Mouse (Mus musculus): ENCODE measurements around the gene Lin52.
"Not testable (repeated sequence)": the region's sequence is repeated elsewhere in the genome, so short reads cannot be mapped to it uniquely, and the experiment has no call there.

Lin52 gene

DNA sequence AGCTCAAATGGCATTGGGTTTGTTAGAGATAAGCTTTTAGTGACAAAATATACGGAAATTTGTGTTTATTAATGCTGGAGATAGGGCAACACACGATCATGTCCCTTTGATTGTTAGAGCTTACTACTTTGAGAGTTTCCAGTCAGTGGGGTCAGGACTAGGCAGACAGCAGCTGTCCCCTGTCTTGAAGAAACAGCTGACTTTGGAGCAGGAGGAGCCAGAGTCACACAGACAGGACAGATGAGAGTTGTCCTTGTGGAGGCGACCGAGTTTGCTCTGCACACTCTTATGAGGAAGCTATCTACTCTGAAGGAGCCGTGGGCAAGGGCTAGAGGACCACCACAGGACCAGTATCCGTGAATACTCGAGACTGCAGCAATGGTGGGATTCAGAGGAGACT, 27.7 kb downstream of the Lin52 start:
- no peak for DNase-seq

DNA sequence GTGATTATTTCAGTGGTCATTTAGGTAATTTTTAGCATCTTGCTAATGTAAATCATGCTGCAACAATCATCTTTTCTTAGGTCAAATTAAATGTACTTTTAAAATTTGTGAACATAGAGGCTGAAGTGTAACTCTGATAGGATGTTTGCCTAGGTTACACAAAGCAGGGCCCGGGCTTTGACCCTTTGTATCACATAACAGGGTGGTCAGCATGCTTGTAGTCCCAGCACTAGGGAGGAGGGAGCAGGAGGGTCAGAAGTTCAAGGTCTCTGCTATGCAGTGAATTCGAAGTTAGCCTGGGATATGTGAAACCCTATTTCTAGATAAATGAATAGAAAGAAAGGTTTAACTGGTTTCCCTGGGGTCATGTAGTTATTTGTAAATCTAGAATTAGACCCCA, 30.0 kb downstream of the Lin52 start:
- DNase-seq: no peak

GRCm38 (mm10) chr12:84482778-84483585, 31.8 kb downstream of the Lin52 start:
- DNase-seq: no peak

GRCm38 (mm10) chr12:84487324-84488056, 36.3 kb downstream of the Lin52 start:
- no peak for DNase-seq

- DNase-seq: no peak
Measured at GRCm38 (mm10) chr12:84496795-84497194, 45.6 kb downstream of the Lin52 start.

DNA sequence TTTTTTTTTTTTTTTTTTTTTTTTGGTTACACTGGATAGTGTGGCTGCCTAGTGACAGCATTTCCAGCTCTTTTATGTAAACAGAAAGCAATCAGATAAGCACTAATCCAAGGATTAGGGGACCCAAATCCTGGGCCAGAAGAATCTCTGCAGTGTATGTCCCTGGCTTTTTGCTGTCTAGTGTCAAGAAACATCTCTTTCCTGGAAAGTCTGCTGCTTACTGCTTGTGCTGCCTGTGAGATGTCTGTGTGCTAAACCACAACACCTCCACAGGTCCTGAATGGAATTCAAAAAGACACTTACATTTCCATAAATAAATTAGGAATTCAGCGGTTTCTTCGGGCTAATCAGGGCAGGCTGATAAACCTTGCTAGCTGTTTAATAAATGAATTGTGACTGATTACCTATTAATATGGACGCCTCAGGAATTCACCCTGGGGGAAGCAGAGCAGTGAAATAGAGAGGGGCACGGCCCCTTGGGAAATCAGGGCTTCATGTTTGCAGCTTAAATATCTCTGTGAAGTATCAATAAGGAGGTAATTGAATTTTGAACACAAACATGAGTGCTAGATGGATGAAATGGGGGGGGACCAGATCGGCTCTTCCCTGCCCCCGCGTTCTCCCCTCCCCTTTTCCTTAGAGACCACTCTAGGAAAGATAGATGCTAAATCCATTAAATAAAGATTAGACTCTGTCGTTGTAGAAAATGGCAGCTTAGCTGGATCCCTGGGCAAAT, 49.5 kb downstream of the Lin52 start:
- no peak for DNase-seq

- DNase-seq: no peak
Measured at GRCm38 (mm10) chr12:84501278-84501677, 50.1 kb downstream of the Lin52 start.

DNA sequence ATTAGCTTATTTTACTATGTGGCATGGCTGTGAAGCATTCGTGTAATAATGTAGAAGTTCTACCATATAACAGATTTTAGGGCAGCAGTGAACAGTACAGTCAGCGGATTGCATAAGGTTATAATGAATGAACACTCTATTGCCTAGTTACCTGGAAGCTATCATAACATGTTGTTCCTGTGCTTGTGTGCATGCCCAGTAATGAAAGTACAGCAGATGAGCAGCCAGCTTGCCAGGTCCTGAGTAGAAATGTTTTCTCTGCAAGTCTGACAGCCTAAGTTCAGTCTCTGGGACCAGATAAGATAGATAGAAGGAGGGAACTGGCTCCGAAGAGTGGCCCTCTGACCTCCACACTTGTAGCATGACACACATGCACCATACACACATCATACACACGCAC, 55.6 kb downstream of the Lin52 start:
- DNase-seq: no peak

- DNase-seq: no peak
Measured at GRCm38 (mm10) chr12:84512016-84512415, 60.8 kb downstream of the Lin52 start.

GRCm38 (mm10) chr12:84515486-84515885, 64.3 kb downstream of the Lin52 start:
- no peak for DNase-seq

GRCm38 (mm10) chr12:84516642-84517041, 65.4 kb downstream of the Lin52 start:
- DNase-seq: no peak

- no peak for DNase-seq
Measured at GRCm38 (mm10) chr12:84518018-84518417, 66.8 kb downstream of the Lin52 start.

DNA sequence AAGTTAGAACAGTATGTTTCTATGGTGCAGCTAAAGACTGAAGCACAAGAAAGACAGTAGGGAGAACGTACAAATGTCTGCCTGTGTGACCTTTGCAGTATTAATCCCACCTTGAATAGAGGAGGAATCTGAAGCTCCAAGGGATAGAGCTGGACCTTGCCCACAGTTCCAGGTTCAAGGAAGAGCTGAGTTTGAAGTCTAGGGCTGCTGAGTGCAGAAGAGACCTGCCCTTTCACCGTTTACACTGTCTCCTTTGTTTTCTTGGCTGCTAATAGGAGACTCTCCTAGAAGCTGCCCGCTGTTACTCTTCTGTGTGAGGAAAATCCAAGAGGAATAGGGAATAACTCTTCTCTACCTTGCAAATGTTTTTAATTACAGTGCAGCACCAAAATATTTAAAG, 72.5 kb downstream of the Lin52 start:
- DNase-seq: no peak

DNA sequence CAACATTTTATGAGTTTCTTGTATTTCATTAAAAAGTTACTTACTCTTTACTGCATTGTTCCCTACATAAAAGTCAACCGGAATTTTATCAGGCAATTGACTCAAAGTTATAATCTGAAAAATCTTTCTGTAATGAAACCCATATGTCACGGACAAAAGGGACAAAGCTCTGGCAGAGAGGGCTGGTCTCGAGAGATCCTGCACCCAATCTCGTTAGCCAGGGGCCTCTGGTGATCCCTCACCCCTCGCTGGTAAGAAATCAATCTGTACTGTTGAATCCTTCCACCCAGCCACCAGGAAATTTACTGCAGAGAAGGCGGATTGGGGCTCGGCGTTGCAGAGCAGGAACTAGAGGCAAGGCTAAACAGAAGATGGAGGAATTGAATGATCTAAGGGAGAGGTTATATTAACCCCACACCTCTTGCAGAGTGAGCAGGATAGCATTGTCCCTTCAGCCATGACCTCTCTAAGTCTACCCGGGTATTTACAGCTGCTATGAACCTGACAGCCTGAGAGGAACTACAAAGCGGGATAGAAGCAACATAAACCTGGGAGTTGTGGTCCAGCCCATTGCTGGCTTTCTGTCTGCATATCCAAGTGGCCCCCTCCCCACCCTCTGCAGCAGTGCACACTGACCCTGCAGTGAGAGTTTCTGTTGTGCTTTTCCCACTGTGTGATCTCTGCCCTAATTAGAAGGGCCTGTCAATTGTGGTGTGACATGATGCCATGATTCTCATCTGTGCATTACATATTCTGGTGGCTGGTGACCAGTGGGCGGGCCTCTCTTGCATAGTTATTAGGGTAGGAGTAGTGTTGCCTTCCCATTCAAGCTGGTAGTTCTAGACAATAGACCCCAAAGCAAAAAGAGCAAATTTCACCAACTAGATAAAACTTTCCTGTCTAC, 73.2 kb downstream of the Lin52 start:
- DNase-seq: no peak

GRCm38 (mm10) chr12:84525422-84525821, 74.2 kb downstream of the Lin52 start:
- DNase-seq: no peak

GRCm38 (mm10) chr12:84530426-84530825, 79.2 kb downstream of the Lin52 start:
- DNase-seq: no peak

DNA sequence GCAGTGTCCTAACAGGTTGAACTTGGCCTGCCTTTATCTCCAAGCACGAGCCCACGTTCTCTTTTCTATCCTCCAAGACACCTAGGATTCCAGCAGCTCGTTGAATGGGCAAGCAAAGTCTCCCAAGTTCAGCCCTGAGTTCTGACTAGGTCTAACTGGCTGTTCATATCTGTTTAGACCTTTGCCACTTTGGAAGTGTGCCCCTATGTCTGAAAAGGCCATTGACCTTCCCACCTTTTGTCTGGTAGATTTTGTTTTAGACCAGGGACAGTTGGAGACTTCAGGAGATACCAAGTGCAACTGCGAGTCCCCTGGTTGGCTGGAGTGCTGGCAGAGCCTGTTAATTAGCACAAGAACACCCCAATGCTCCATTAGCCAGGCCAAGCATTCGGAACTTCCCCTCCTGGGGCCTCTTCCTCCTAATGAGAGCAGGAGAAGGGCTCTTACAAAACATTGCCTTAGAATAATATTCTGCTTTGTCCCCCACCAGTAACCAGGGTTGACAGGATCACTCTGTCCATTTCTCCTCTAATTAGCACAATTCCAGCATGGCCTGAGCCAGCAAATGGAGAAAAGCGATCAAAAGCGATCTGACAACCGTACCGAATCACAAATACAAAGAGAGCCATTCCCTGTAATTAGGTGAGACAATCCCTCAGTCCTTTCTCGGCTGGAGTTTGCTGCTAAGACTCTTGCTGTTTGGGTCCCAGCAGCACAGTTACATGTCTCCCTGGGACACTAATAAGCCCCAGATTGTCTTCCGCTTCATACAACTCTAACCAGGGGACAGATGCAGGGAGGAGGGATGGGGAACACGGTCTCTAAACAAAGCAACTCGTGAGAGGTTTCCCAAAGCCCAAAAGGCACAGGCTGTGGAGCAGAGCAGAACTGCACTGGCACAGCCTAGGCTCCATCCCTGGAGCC, 80.9 kb downstream of the Lin52 start:
- DNase-seq: no peak

DNA sequence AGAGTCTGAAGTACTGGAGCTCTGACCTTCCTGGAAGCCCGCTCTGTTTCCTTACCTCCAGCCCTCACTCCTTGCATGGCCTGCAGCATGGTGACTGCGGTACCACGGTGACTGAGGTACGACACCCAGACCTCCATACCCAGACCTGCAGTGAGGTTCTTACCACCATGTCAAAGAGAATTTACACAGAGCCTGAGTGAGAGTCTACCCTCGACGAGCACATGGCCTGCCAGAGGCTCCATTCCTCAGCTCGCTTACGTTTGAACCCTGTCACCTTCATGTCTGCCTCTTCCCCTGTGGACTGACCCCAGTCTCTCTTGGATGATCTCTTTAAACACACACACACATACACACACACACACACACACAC, 81.6 kb downstream of the Lin52 start:
- DNase-seq: no peak

DNA sequence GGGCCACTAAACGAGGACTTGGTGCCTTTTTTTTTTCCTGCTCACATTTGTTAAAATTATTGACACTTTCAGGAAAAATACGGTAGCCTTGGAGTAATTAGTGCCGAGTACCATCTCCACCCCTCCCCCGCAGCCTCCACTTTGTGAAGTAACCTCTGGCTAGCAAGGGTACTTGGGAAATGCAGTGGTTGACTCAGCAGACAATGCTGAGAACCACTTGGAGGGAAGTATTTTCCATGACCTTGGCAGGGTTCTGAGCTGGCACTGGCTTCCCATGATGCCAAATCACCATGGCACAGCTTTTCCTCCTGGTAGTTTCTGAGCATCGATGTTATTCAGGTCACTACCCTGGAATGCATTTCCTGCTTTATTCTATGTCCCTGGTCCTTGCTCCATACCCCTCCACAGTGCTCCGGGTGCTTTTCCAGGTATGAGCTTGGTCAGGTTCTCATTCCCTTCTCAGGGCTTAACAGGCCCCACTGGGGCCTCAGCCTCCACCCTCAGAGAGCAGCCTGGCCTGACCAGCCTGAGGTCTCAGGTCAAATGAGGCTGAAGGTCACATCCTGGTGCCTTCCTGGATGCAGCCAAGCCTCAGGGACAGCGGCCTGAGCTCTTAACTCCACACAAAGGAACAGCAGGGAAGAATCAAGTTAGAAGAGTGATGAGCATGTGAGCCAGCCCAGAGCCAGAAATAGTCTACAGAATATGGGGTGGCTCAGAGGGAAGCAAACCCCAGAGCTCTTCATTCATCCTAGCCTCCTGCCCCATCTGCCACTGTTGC, 82.7 kb downstream of the Lin52 start:
- DNase-seq: no peak

DNA sequence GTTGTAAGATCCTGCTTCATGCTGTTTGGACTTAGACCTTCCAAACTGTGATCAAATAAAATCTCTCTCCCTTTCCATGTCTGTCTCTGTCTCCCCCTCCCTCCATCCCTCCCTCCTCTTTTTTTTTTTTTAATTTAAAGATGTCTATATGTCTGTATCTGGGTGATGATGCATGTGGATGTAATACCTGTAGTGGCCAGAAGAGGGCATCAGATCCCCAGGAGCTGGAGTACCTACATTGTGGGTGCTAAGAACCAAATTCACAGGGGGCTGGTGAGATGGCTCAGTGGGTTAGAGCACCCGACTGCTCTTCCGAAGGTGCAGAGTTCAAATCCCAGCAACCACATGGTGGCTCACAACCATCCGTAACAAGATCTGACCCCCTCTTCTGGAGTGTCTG, 88.3 kb downstream of the Lin52 start:
- not testable (repeated sequence) for DNase-seq

Measured in cerebellum, adult 11 months (tissue).